Mouse (Mus musculus): ENCODE results near the gene Yipf4.

DNA sequence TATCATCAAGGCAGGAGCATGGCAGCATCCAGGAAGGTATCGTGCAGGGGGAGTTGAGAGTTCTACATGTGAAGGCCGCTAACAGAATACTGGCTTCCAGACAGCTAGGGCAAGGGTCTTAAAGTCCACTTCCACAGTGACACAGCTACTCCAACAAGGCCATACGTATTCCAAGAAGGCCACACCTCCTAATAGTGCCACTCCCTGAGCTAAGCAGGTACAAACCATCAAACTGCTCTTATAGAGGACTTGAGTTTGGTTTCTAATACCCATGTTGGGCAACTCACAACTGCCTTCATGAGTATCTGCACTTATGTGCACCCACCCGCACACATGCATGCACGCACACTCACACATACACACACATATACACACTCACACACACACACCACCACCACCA, 32.5 kb upstream of the Yipf4 start:
- TF ChIP-seq CTCF (IDR thresholded peaks at IDR 0.05; ENCODE audit: control insufficient read depth, insufficient read depth, insufficient read length) (no peak), MYOG (IDR thresholded peaks at IDR 0.05; ENCODE audit: control insufficient read depth, extremely low read depth, insufficient read length) (no peak), MYOD1 (IDR thresholded peaks at IDR 0.05; ENCODE audit: control insufficient read depth, insufficient read length, low read depth) (no peak), CEBPB (IDR thresholded peaks at IDR 0.05; ENCODE audit: low read depth) (no peak), MAX (IDR thresholded peaks at IDR 0.05) (no peak)

All from C2C12 (cell line).